Mouse (Mus musculus) embryonic facial prominence, embryonic 10.5 days (tissue): ENCODE data around the gene Pmepa1. TPM values are rescaled to one million over a fixed set of nuclear protein-coding genes. Genes with fewer than 3 reads are reported as not detected.

Source experiments
- polyA plus RNA-seq: library from polyadenylated mRNA; unstranded; fragments of >200 nt; fragmentation: Nextera tagmentation; extraction: Ambion mirVana; gene quantifications from 2 replicates; pipeline ENCODE4 v1.2.1, GENCODE M21; 2016

The Pmepa1 gene
- polyA plus RNA-seq, 1 experiment from 2014 or later, result 2.1 TPM

Other genes starting within 250 kb of the Pmepa1 start
- 0.07 and 0.09 TPM in 2 replicates for gene Ctcfl, start 157.0 kb downstream of the Pmepa1 start, polyA plus RNA-seq
- gene Pck1, start 123.5 kb downstream of the Pmepa1 start, polyA plus RNA-seq, result not detected in 2 replicates
- gene Zbp1, start 57.6 kb downstream of the Pmepa1 start, polyA plus RNA-seq, result not detected in 2 replicates
- gene 1700021F07Rik, start 246.1 kb upstream of the Pmepa1 start, polyA plus RNA-seq, result not detected in 2 replicates